Mouse (Mus musculus): ENCODE results near the gene Rab5c.

- no peak for TF ChIP-seq EP300 (IDR thresholded peaks at IDR 0.05; ENCODE audit: low read length)
- no peak for TF ChIP-seq ELF1 (IDR thresholded peaks at IDR 0.05; ENCODE audit: low read depth, low read length)
- no peak for TF ChIP-seq USF1 (IDR thresholded peaks at IDR 0.05; ENCODE audit: low read depth, low read length)
- TF ChIP-seq CTCF (conservative IDR thresholded peaks at IDR 0.05 in 1 of 2, IDR thresholded peaks at IDR 0.05 in 1 of 2; ENCODE audit: low read depth in 2 of 2, low read length in 2 of 2): no peak
- no peak for TF ChIP-seq NELFE (IDR thresholded peaks at IDR 0.05; ENCODE audit: low read depth, low read length)
- no peak for TF ChIP-seq KAT2A (IDR thresholded peaks at IDR 0.05; ENCODE audit: insufficient replicate concordance, low read length)
These were observed 16.8 kb downstream of the Rab5c start for GRCm38 (mm10) chr11:100721254-100721653.
